Mouse (Mus musculus): ENCODE results near the gene Fbxw2.
A peak's percentile ranks its signal among the peaks of the same experiment; 100 is the strongest.
"Not testable (repeated sequence)": the region's sequence is repeated elsewhere in the genome, so short reads cannot be mapped to it uniquely, and the experiment has no call there.

Gene Fbxw2

DNA sequence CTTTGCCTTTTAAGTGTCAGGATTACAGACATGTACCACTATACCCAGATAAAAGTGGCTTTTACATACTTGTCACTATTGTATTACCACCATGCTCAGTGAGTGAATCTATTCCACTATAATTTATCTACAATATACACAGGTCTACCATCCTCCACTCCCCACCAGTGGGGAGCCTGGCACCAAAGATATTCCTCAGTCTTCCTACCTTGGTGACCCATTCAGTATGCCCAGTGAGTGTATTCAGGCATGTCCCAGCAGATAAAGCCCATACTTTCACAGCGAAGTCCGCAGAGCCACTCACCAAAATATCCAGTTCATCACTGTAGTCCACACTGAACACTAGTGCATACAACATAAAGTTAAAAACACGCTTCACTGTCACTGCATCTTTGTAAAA lies 15.3 kb downstream of the Fbxw2 start:
- DNase-seq (ENCODE audit: low spot score in 2 of 2): no peak

DNA sequence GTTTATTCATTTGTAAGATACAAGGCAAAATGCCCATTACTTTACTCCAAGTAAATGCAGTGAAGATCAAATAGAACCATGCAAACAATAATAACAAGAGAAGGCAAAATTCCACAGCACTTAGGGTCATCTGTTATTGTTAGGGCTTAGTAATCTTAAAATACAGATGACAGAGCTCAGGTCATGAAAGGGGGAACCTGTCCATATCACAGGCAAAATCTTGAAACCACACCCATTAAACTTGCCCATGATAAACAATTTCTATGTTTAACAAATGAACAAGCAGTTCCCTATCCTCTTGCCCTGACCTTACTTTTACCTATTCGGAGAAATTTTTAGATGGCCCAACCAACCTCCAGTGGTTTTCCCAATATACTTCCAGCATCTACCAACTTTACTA lies 16.5 kb downstream of the Fbxw2 start:
- no peak for DNase-seq (ENCODE audit: low spot score in 2 of 2)

DNA sequence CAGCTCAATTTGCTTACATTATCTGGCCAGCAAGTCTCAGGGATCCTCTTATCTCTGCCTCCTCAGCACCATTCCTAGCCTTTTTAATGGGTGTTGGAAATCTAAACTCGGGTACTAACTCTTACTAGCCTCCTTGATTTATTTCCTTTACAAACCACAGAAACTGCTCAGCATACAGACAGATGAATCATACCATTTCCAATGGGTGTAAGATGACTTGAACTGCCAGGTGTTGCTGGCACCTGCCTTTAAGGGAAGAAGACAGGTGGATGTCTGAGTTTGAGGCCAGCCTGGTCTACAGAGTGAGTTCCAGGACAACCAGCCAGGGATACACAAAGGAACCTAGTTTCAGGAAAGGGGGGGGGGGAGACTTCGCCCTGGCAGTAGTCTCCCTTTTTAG lies 18.1 kb downstream of the Fbxw2 start:
- no peak for DNase-seq (ENCODE audit: low spot score in 2 of 2)

DNA sequence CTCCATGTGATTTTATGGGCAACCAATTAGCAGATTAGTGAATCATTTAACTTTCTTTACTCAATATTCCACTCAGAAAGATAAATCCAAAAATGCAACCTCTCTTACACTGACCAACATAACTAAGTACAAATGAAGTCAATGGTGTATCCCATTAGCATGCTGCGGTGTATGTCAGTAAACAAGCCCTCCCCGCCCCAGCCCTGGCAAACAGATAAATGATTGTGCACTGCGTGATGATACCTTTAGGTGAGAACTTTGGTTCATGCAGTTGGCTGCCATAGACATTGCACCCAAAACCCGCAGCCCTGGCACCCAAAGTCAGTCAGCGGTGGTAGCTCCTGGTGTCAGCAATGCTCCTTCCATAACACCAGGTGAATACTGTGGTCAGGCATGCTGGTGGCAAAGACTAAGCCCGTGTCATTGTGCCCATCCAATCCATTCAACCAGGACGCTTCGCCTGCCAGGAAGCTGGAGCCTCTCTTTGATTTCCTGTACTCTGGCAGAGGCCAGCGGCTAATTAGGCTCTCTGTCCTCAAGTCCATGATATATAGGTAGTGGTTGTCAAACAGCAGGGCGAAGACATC lies 20.7 kb downstream of the Fbxw2 start:
- DNase-seq (ENCODE audit: low spot score in 2 of 2): no peak

DNA sequence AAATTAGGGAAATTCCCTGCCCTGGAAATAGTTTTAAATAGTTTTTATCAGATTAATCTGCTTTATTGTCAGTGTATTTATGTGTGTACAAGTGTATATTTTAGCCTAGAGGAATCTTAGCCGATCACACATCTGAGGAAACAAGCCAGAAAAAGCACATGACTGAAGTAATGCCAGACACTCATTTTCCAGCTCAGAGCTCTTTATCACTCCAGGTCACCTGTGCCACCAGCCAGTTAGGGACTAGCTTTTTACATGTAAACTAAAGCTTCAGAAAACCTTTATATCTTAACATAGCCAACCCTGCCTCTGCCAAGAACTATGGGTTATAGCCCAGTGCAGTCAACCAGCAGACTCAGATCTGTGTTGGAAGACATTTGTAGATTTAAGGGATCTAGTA lies 21.3 kb downstream of the Fbxw2 start:
- no peak for DNase-seq (ENCODE audit: low spot score in 2 of 2)

DNA sequence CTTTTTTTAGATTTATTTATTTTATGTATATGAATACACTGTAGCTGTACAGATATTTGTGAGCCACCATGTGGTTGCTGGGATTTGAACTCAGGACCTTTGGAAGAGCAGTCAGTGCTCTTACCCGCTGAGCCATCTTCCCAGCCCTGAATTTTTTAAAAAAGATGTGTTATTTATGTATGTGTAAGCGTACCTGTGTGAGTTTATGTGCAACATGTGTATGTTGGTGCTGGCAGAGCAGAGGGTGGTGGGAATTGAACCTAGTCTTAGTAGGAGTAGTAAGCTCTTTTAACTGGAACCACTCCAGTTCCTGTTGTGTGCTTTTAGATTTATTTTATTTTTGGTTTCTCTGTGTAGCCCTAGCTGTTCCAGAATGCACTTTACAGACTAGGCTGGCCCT lies 21.9 kb downstream of the Fbxw2 start:
- DNase-seq (ENCODE audit: low spot score in 2 of 2): no peak

- no peak for DNase-seq (ENCODE audit: low spot score in 2 of 2)
Observed at GRCm38 (mm10) chr2:34803746-34804145, 22.4 kb downstream of the Fbxw2 start.

- DNase-seq (ENCODE audit: low spot score in 2 of 2): peak in 1 of 2 experiments; percentile 38
Observed at GRCm38 (mm10) chr2:34802565-34803245, 23.4 kb downstream of the Fbxw2 start.

DNA sequence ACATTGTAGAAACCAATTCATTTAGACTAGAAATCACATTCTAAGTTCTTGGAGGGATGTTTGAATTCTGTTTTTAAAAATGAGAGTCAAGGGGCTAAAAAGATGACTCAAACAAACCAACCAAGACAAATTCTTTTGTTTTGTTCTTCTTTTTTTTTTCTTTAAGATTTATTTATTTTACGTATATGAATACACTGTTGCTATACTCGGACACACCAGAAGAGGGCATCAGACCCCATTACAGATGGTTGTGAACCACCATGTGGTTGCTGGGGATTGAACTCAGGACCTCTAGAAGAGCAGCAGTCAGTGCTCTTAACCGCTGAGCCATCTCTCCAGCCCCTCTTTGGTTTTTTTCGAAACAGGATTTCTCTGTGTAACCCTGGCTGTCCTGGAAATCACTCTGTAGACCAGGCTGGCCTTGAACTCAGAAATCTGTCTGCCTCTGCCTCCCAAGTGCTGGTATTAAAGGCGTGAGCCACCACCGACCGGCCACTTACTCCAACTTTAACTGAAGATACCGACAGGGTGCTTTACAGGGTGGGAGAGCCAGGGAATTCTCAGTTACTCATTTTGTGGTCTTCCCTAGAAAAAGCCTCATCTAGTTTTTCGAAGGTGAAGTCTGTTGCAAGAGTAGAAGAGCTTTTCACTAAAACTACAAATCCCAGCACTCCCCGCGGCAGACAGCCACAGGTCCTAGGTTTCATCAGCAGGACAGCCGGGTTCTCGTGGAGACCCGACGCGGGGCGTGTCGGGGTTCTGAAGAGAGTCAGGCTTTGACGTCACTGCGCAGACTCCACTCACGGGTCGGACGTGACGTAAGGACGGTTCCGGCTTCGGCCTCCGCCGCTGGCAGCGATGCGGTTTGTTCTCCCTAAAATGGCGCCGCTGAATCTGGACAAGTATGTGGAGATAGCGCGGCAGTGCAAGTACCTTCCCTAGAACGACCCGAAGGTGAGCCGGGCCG lies 24.3 kb downstream of the Fbxw2 start:
- DNase-seq (ENCODE audit: low spot score in 2 of 2): peak; percentile 95 to 98

DNA sequence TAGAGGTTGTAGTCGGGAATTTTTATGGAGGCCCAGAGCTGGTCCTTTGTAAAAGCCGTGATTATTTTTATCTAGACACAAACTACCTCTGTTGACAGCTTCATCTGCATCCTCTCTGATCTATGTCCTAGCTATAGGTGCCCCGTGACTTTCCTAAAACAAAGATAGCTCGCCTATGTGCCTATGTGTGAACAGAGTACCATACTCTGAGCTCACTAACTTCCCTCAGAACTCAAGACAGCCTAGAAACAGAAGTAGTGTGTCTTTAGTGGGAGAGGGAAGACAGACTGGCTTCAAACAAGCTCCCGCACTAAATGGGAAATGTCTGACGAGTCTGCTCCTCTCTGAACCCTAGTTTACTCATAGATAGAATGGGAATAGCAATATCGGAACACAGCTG lies 25.7 kb downstream of the Fbxw2 start:
- DNase-seq (ENCODE audit: low spot score in 2 of 2): no peak

- peak in 1 of 2 experiments; percentile 68 for DNase-seq (ENCODE audit: low spot score in 2 of 2)
Observed at GRCm38 (mm10) chr2:34799357-34800256, 26.5 kb downstream of the Fbxw2 start, which contains the start of gene Rabepk. Gene Rabepk, minus strand, starts transcription at chr2:34799912.

DNA sequence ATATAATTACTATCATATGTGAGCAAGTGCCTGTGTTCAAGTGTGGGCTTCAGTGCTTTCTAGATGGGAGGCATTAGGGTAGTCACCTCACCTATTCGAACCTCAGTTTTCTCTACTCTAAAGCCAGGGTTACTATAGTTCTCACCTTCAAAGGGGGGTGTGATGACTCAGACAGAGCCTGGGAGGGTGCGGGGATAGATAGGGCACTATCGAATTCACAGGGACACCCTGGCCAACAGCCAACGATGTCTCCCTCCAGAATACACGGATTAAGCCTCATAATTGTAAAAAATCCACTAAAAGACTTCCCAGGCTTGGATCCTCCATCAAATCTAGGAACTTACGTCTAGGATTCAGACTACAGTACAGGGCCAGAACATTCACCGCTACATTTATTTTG lies 30.7 kb downstream of the Fbxw2 start:
- no peak for DNase-seq (ENCODE audit: low spot score in 2 of 2)

- DNase-seq (ENCODE audit: low spot score in 2 of 2): no peak
Observed at GRCm38 (mm10) chr2:34794511-34794910, 31.6 kb downstream of the Fbxw2 start.

GRCm38 (mm10) chr2:34792543-34792942 lies 33.6 kb downstream of the Fbxw2 start:
- not testable (repeated sequence) for DNase-seq (ENCODE audit: low spot score in 2 of 2)

- no peak for DNase-seq (ENCODE audit: low spot score in 2 of 2)
Observed at GRCm38 (mm10) chr2:34790282-34790681, 35.8 kb downstream of the Fbxw2 start.

- DNase-seq (ENCODE audit: low spot score in 2 of 2): peak in 1 of 2 experiments; percentile 43
Observed at GRCm38 (mm10) chr2:34784085-34784484, 42.0 kb downstream of the Fbxw2 start.

DNA sequence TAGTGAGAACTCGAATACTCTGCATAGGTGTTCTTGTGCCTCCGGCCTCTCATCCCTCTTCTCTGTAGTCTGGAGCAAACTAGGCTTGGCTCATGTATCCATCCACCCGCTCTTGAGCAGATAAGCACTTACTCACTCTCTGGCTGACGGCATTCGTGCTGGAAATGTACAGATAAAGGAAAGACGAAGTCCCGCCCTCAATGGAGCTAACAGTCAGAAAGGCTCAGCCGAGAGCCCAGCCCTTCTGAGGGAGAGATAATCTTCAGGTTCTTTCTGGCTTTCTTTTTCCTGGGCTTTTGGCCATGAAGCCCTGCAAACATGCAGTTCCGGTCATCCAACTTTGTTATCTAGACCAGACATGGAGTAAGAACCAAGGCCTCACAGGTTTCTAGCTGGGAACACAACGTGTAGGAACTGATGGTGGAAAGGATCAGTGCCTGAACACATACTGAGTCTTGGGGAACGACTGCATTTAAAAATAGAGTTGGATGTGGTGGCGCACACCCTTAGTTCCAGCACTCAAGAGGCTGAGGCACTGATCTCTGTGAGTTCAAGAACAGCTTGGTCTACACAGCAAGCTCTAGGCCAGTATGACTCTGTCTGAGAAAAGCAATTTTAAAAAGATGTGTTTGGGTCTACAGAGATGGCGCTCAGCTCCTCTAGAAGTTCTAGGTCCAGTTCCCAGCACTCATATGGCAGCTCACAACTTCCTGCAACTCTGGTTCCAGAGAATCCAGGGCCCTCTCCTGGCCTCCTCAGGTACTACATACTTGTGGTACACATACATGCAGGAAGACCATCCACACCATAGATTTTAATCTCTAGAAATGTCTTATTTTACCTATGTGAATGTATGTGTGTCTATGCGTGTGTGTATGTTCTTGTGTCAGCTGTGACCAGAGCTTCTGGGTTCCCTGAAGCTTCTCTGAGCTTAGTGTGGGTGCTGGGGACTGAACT lies 42.8 kb downstream of the Fbxw2 start:
- DNase-seq (ENCODE audit: low spot score in 2 of 2): no peak

- no peak for DNase-seq (ENCODE audit: low spot score in 2 of 2)
Observed at GRCm38 (mm10) chr2:34777237-34777868, 48.8 kb downstream of the Fbxw2 start.

DNA sequence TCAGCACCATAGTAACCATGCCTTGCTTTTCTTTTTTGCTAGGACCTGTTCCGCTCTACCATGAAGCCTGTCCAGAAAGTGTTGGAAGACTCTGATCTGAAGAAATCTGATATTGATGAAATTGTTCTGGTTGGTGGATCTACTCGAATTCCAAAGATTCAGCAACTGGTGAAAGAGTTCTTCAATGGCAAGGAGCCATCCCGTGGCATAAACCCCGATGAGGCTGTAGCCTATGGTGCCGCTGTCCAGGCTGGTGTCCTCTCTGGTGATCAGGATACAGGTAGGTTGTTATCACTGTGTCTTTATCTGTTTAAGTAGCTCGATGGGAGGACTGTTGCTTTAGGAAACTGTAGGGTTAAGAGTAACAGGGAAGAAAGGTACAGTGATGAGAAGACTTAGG lies 51.6 kb downstream of the Fbxw2 start:
- DNase-seq (ENCODE audit: low spot score in 2 of 2): no peak

GRCm38 (mm10) chr2:34773673-34774072 lies 52.4 kb downstream of the Fbxw2 start:
- DNase-seq (ENCODE audit: low spot score in 2 of 2): no peak
